Mouse (Mus musculus): ENCODE data around the gene Fstl4. TPM values are rescaled to one million over a fixed set of nuclear protein-coding genes. Genes with fewer than 3 reads are reported as not detected.

Gene Fstl4
- polyA plus RNA-seq, 1 experiment from 2014 or later = 0.49 TPM

GRCm38 (mm10) chr11:53097870-53098269, 333.4 kb downstream of the Fstl4 start:
- H3K27me3 ChIP-seq (ENCODE audit: control insufficient read depth, insufficient read depth, low read length) = no peaks in the 10 kb centered on the region
- DNase-seq (ENCODE audit: low spot score) (no peak), ATAC-seq (ENCODE audit: insufficient number of reproducible peaks, low FRiP score, low TSS enrichment, low read depth) (no peak)
- H3K9me3 ChIP-seq (ENCODE audit: control insufficient read depth, low read length) = no peaks in the 10 kb centered on the region
- H3K4me1 ChIP-seq (ENCODE audit: control insufficient read depth, insufficient read depth, low read length) = no peaks in the 10 kb centered on the region
- no peak overlapping the region for H3K4me3 ChIP-seq (ENCODE audit: low read depth, low read length)
- 96% methylated on average over 6 of the region's 6 CpGs for WGBS
- no peak overlapping the region for H3K4me2 ChIP-seq (ENCODE audit: low read depth, severe bottlenecking)
- no peak overlapping the region for H3K9ac ChIP-seq (ENCODE audit: low read length)
- no peaks in the 10 kb centered on the region for H3K36me3 ChIP-seq (ENCODE audit: control insufficient read depth, insufficient read depth, low read length)
- no peak overlapping the region for H3K27ac ChIP-seq (replicated peaks; ENCODE audit: low read depth, low read length)

- WGBS = 72% methylated on average over 3 of the region's 3 CpGs
- DNase-seq (ENCODE audit: low spot score) = no peak
- no peak overlapping the region for H3K4me3 ChIP-seq (ENCODE audit: low read depth, low read length)
- no peaks in the 10 kb centered on the region for H3K36me3 ChIP-seq (ENCODE audit: control insufficient read depth, insufficient read depth, low read length)
- no peaks in the 10 kb centered on the region for H3K27me3 ChIP-seq (ENCODE audit: control insufficient read depth, insufficient read depth, low read length)
- no peak overlapping the region for H3K9ac ChIP-seq (ENCODE audit: low read length)
- no peak for ATAC-seq (ENCODE audit: insufficient number of reproducible peaks, low FRiP score, low TSS enrichment, low read depth)
- no peaks in the 10 kb centered on the region for H3K4me1 ChIP-seq (ENCODE audit: control insufficient read depth, insufficient read depth, low read length)
- H3K4me2 ChIP-seq (ENCODE audit: low read depth, severe bottlenecking) = no peak overlapping the region
- no peak overlapping the region for H3K27ac ChIP-seq (replicated peaks; ENCODE audit: low read depth, low read length)
- H3K9me3 ChIP-seq (ENCODE audit: control insufficient read depth, low read length) = no peaks in the 10 kb centered on the region
Measured at GRCm38 (mm10) chr11:53098780-53099198, 334.4 kb downstream of the Fstl4 start.

GRCm38 (mm10) chr11:53099322-53099721, 334.9 kb downstream of the Fstl4 start:
- Histone ChIP-seq H3K27ac (replicated peaks; ENCODE audit: low read depth, low read length) (no peak overlapping the region), H3K4me3 (ENCODE audit: low read depth, low read length) (no peak overlapping the region), H3K4me1 (ENCODE audit: control insufficient read depth, insufficient read depth, low read length) (no peaks in the 10 kb centered on the region), H3K9ac (ENCODE audit: low read length) (no peak overlapping the region), H3K36me3 (ENCODE audit: control insufficient read depth, insufficient read depth, low read length) (no peaks in the 10 kb centered on the region), H3K27me3 (ENCODE audit: control insufficient read depth, insufficient read depth, low read length) (no peaks in the 10 kb centered on the region), H3K4me2 (ENCODE audit: low read depth, severe bottlenecking) (no peak overlapping the region), H3K9me3 (ENCODE audit: control insufficient read depth, low read length) (no peaks in the 10 kb centered on the region)
- ATAC-seq (ENCODE audit: insufficient number of reproducible peaks, low FRiP score, low TSS enrichment, low read depth) (no peak), DNase-seq (ENCODE audit: low spot score) (no peak)
- WGBS = 91% methylated on average over 5 of the region's 5 CpGs

- H3K4me1 ChIP-seq (ENCODE audit: control insufficient read depth, insufficient read depth, low read length) = no peaks in the 10 kb centered on the region
- no peaks in the 10 kb centered on the region for H3K36me3 ChIP-seq (ENCODE audit: control insufficient read depth, insufficient read depth, low read length)
- H3K27ac ChIP-seq (replicated peaks; ENCODE audit: low read depth, low read length) = no peak overlapping the region
- no peaks in the 10 kb centered on the region for H3K9me3 ChIP-seq (ENCODE audit: control insufficient read depth, low read length)
- WGBS = 85% methylated on average over 5 of the region's 5 CpGs
- ATAC-seq (ENCODE audit: insufficient number of reproducible peaks, low FRiP score, low TSS enrichment, low read depth) (no peak), DNase-seq (ENCODE audit: low spot score) (no peak)
- no peak overlapping the region for H3K4me3 ChIP-seq (ENCODE audit: low read depth, low read length)
- H3K4me2 ChIP-seq (ENCODE audit: low read depth, severe bottlenecking) = no peak overlapping the region
- no peaks in the 10 kb centered on the region for H3K27me3 ChIP-seq (ENCODE audit: control insufficient read depth, insufficient read depth, low read length)
- no peak overlapping the region for H3K9ac ChIP-seq (ENCODE audit: low read length)
Measured at GRCm38 (mm10) chr11:53101732-53102131, 337.3 kb downstream of the Fstl4 start.

- Histone ChIP-seq H3K4me2 (ENCODE audit: low read depth, severe bottlenecking) (no peak overlapping the region), H3K9me3 (ENCODE audit: control insufficient read depth, low read length) (no peaks in the 10 kb centered on the region), H3K4me1 (ENCODE audit: control insufficient read depth, insufficient read depth, low read length) (peaks cover 8% of the 10 kb centered on the region), H3K27me3 (ENCODE audit: control insufficient read depth, insufficient read depth, low read length) (no peaks in the 10 kb centered on the region), H3K9ac (ENCODE audit: low read length) (no peak overlapping the region), H3K36me3 (ENCODE audit: control insufficient read depth, insufficient read depth, low read length) (no peaks in the 10 kb centered on the region), H3K4me3 (ENCODE audit: low read depth, low read length) (no peak overlapping the region), H3K27ac (replicated peaks; ENCODE audit: low read depth, low read length) (no peak overlapping the region)
- no peak for DNase-seq (ENCODE audit: low spot score)
- ATAC-seq (ENCODE audit: insufficient number of reproducible peaks, low FRiP score, low TSS enrichment, low read depth) = no peak
- 74% methylated on average over 10 of the region's 10 CpGs for WGBS
Measured at GRCm38 (mm10) chr11:53103601-53104325, 339.3 kb downstream of the Fstl4 start.

GRCm38 (mm10) chr11:53107706-53108105, 343.3 kb downstream of the Fstl4 start:
- Histone ChIP-seq H3K9ac (ENCODE audit: low read length) (no peak overlapping the region), H3K27ac (replicated peaks; ENCODE audit: low read depth, low read length) (no peak overlapping the region), H3K4me2 (ENCODE audit: low read depth, severe bottlenecking) (no peak overlapping the region), H3K9me3 (ENCODE audit: control insufficient read depth, low read length) (no peaks in the 10 kb centered on the region), H3K36me3 (ENCODE audit: control insufficient read depth, insufficient read depth, low read length) (no peaks in the 10 kb centered on the region), H3K4me1 (ENCODE audit: control insufficient read depth, insufficient read depth, low read length) (peaks cover 8% of the 10 kb centered on the region), H3K4me3 (ENCODE audit: low read depth, low read length) (no peak overlapping the region), H3K27me3 (ENCODE audit: control insufficient read depth, insufficient read depth, low read length) (no peaks in the 10 kb centered on the region)
- WGBS = 27% methylated on average over 5 of the region's 5 CpGs
- no peak for ATAC-seq (ENCODE audit: insufficient number of reproducible peaks, low FRiP score, low TSS enrichment, low read depth)
- DNase-seq (ENCODE audit: low spot score) = peak; percentile 32

GRCm38 (mm10) chr11:53108798-53109197, 344.4 kb downstream of the Fstl4 start:
- Histone ChIP-seq H3K4me3 (ENCODE audit: low read depth, low read length) (no peak overlapping the region), H3K27me3 (ENCODE audit: control insufficient read depth, insufficient read depth, low read length) (no peaks in the 10 kb centered on the region), H3K9me3 (ENCODE audit: control insufficient read depth, low read length) (no peaks in the 10 kb centered on the region), H3K4me2 (ENCODE audit: low read depth, severe bottlenecking) (no peak overlapping the region), H3K36me3 (ENCODE audit: control insufficient read depth, insufficient read depth, low read length) (no peaks in the 10 kb centered on the region), H3K27ac (replicated peaks; ENCODE audit: low read depth, low read length) (no peak overlapping the region), H3K9ac (ENCODE audit: low read length) (no peak overlapping the region), H3K4me1 (ENCODE audit: control insufficient read depth, insufficient read depth, low read length) (peaks cover 8% of the 10 kb centered on the region)
- ATAC-seq (ENCODE audit: insufficient number of reproducible peaks, low FRiP score, low TSS enrichment, low read depth) (no peak), DNase-seq (ENCODE audit: low spot score) (no peak)
- WGBS = 93% methylated on average over 6 of the region's 6 CpGs

- WGBS = 76% methylated on average over 6 of the region's 6 CpGs
- Histone ChIP-seq H3K36me3 (ENCODE audit: control insufficient read depth, insufficient read depth, low read length) (no peaks in the 10 kb centered on the region), H3K4me2 (ENCODE audit: low read depth, severe bottlenecking) (no peak overlapping the region), H3K9me3 (ENCODE audit: control insufficient read depth, low read length) (no peaks in the 10 kb centered on the region), H3K27me3 (ENCODE audit: control insufficient read depth, insufficient read depth, low read length) (no peaks in the 10 kb centered on the region), H3K4me1 (ENCODE audit: control insufficient read depth, insufficient read depth, low read length) (peaks cover 8% of the 10 kb centered on the region), H3K9ac (ENCODE audit: low read length) (no peak overlapping the region), H3K27ac (replicated peaks; ENCODE audit: low read depth, low read length) (no peak overlapping the region), H3K4me3 (ENCODE audit: low read depth, low read length) (no peak overlapping the region)
- no peak for ATAC-seq (ENCODE audit: insufficient number of reproducible peaks, low FRiP score, low TSS enrichment, low read depth)
- no peak for DNase-seq (ENCODE audit: low spot score)
Measured at GRCm38 (mm10) chr11:53109701-53110467, 345.4 kb downstream of the Fstl4 start.

All from limb, embryonic 11.5 days (tissue).